Mouse (Mus musculus) limb, embryonic 14.5 days (tissue): ENCODE data around the gene Srf. TPM values are rescaled to one million over a fixed set of nuclear protein-coding genes. Genes with fewer than 3 reads are reported as not detected.

ENCODE experiments used
- ATAC-seq: fragments of 200-750 bp; cut with Nextera tagmentation; 2 replicates; pipeline ENCODE4 v1.8.0; 2017; ENCODE audit warnings: low read depth, moderate number of reproducible peaks, moderate TSS enrichment; ENCODE audit not compliant: low FRiP score
- DNase-seq: peaks from one replicate; pipeline ENCODE4 v3.0.0-alpha.2; 2015; ENCODE audit warnings: low spot score
- H3K27ac ChIP-seq: fragments of 300-500 bp; sonication (generic); replicated peaks from 2 replicates; pipeline ENCODE4 v1.5.1; 2014; ENCODE audit warnings: low read depth, mild to moderate bottlenecking, low read length, moderate library complexity, mixed read lengths
- H3K27me3 ChIP-seq: fragments of 300-500 bp; sonication (generic); 2 replicates; pipeline ENCODE4 v1.6.1; 2014; ENCODE audit warnings: low read length, mixed read lengths; ENCODE audit not compliant: control insufficient read depth, insufficient read depth
- H3K36me3 ChIP-seq: fragments of 300-500 bp; sonication (generic); 2 replicates; pipeline ENCODE4 v1.6.1; 2014; ENCODE audit warnings: mild to moderate bottlenecking, low read length, moderate library complexity, mixed read lengths; ENCODE audit not compliant: control insufficient read depth, insufficient read depth
- H3K4me1 ChIP-seq: fragments of 300-500 bp; sonication (generic); 2 replicates; pipeline ENCODE4 v1.6.1; 2014; ENCODE audit warnings: antibody characterized with exemption, low read length, mixed read lengths; ENCODE audit not compliant: control insufficient read depth, insufficient read depth
- H3K4me2 ChIP-seq: fragments of 300-500 bp; sonication (generic); replicated peaks from 2 replicates; pipeline ENCODE4 v1.6.1; 2014; ENCODE audit warnings: low read depth, mild to moderate bottlenecking, low read length, moderate library complexity; ENCODE audit not compliant: severe bottlenecking
- H3K4me3 ChIP-seq: fragments of 300-500 bp; sonication (generic); replicated peaks from 2 replicates; pipeline ENCODE4 v1.5.1; 2014; ENCODE audit warnings: low read length
- H3K9ac ChIP-seq: fragments of 300-500 bp; sonication (generic); 2 replicates; pipeline ENCODE4 v1.6.1; 2014; ENCODE audit warnings: mild to moderate bottlenecking, low read depth, low read length, moderate library complexity; ENCODE audit not compliant: severe bottlenecking
- H3K9me3 ChIP-seq: fragments of 300-500 bp; sonication (generic); 2 replicates; pipeline ENCODE4 v1.6.1; 2016; ENCODE audit warnings: low read length; ENCODE audit not compliant: control insufficient read depth
- POLR2A ChIP-seq: fragments of 200-500 bp; IDR thresholded peaks from 2 replicates; pipeline ENCODE4 v1.8.0; 2012; ENCODE audit warnings: inconsistent platforms, mild to moderate bottlenecking, moderate library complexity, borderline replicate concordance; ENCODE audit not compliant: insufficient read depth, insufficient read length; ENCODE audit errors: extremely low read depth
- WGBS: fragments of 180-500 bp; shearing (Covaris S2); extraction: QIAGEN DNeasy Blood & Tissue Kit; methylation state at CpG from one replicate; pipeline ENCODE4 v1.1.7; 2014; 5-methylcytosine and 5-hydroxymethylcytosine counted together
- microRNA-seq: library from miRNA; unstranded; fragments of <30 nt; microRNA quantifications from one replicate; pipeline ENCODE4, GENCODE M21; 2016
- polyA plus RNA-seq, 2 experiments: library from polyadenylated mRNA; depleted of rRNA in 1 of 2; stranded (reverse) in 1 of 2; unstranded in 1 of 2; fragments of >200 nt; fragmentation: Nextera tagmentation in 1 of 2; extraction: Ambion mirVana in 1 of 2; gene quantifications; 2 replicates each; pipeline versions ENCODE4 v1.2.1 to v1.2.3; 2012 to 2014

Srf gene
- polyA plus RNA-seq, 2 experiments, result 10.2 to 87.2 TPM

DNA sequence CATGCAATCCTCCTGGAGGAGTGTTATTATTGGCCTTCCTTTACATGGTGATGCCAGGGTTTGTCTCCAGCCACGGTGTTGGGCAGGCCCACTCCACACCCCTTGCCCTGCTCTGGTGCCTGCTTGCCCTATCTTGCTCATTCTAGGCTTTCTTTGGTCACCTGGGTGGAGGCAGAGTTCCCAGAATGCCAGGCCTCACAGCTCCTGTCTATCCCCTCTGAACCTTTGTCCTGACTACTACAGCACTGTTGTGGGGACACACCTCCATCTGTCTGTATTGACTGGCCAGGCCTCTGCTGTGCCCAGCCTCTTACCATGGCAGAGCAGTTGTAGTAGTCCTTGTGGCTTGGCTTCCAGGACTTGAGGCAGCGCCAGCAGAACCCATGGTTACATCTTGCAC lies 53.2 kb downstream of the Srf start:
- H3K9me3 ChIP-seq, result no peaks in the 10 kb centered on the region
- ATAC-seq (no peak), DNase-seq (no peak)
- H3K4me1 ChIP-seq, result no peaks in the 10 kb centered on the region
- H3K36me3 ChIP-seq, result peaks cover 3% of the 10 kb centered on the region; the same call in 1 of the 2 replicates
- H3K9ac ChIP-seq, result no peak overlapping the region
- H3K27ac ChIP-seq, result no peak overlapping the region
- 100% methylated on average over 2 of the region's 2 CpGs for WGBS
- no peaks in the 10 kb centered on the region for H3K27me3 ChIP-seq
- TF ChIP-seq POLR2A, result no peak
- no peak overlapping the region for H3K4me2 ChIP-seq
- H3K4me3 ChIP-seq, result no peak overlapping the region

Small RNA genes lying within 50 kb of the gene (microRNA-seq; reads per million reads assigned to microRNA genes)
- gene Mir6976, result not detected

Other genes with a start within 250 kb of the Srf start
- 15.5 and 20.9 TPM in 2 replicates for gene Abcc10, start 227.8 kb downstream of the Srf start, polyA plus RNA-seq (2012; rRNA removed)
- gene Abcc10, start 227.8 kb downstream of the Srf start, polyA plus RNA-seq (2014; fragmentation: Nextera tagmentation; extraction: Ambion mirVana), result 5.8 and 7.3 TPM in 2 replicates
- gene Zfp318, start 172.4 kb downstream of the Srf start, polyA plus RNA-seq (2012; rRNA removed), result 23.0 and 23.7 TPM in 2 replicates
- gene Zfp318, start 172.4 kb downstream of the Srf start, polyA plus RNA-seq (2014; fragmentation: Nextera tagmentation; extraction: Ambion mirVana), result 18.4 and 22.7 TPM in 2 replicates
- gene Crip3, start 127.2 kb downstream of the Srf start, polyA plus RNA-seq (2012; rRNA removed), result 4.5 and 6.8 TPM in 2 replicates
- 1.4 and 3.1 TPM in 2 replicates for gene Crip3, start 127.2 kb downstream of the Srf start, polyA plus RNA-seq (2014; fragmentation: Nextera tagmentation; extraction: Ambion mirVana)
- not detected in 2 replicates for gene Slc22a7, start 117.7 kb downstream of the Srf start, polyA plus RNA-seq (2012; rRNA removed)
- gene Slc22a7, start 117.7 kb downstream of the Srf start, polyA plus RNA-seq (2014; fragmentation: Nextera tagmentation; extraction: Ambion mirVana), result not detected in 2 replicates
- 0.31 and 0.49 TPM in 2 replicates for gene Ttbk1, start 68.5 kb downstream of the Srf start, polyA plus RNA-seq (2012; rRNA removed)
- gene Ttbk1, start 68.5 kb downstream of the Srf start, polyA plus RNA-seq (2014; fragmentation: Nextera tagmentation; extraction: Ambion mirVana), result 0.06 and 0.12 TPM in 2 replicates
- gene Dnph1, start 59.5 kb downstream of the Srf start, polyA plus RNA-seq (2012; rRNA removed), result 23.8 and 30.0 TPM in 2 replicates
- 34.5 and 37.6 TPM in 2 replicates for gene Dnph1, start 59.5 kb downstream of the Srf start, polyA plus RNA-seq (2014; fragmentation: Nextera tagmentation; extraction: Ambion mirVana)
- gene Cul9, start 9.8 kb downstream of the Srf start, polyA plus RNA-seq (2012; rRNA removed), result 21.1 and 25.3 TPM in 2 replicates
- 6.9 and 8.2 TPM in 2 replicates for gene Cul9, start 9.8 kb downstream of the Srf start, polyA plus RNA-seq (2014; fragmentation: Nextera tagmentation; extraction: Ambion mirVana)
- 89.4 and 116 TPM in 2 replicates for gene Ptk7, start 73.3 kb upstream of the Srf start, polyA plus RNA-seq (2012; rRNA removed)
- 73.8 and 84.6 TPM in 2 replicates for gene Ptk7, start 73.3 kb upstream of the Srf start, polyA plus RNA-seq (2014; fragmentation: Nextera tagmentation; extraction: Ambion mirVana)
- 19.5 and 20.4 TPM in 2 replicates for gene Klc4, start 89.8 kb upstream of the Srf start, polyA plus RNA-seq (2012; rRNA removed)
- gene Klc4, start 89.8 kb upstream of the Srf start, polyA plus RNA-seq (2014; fragmentation: Nextera tagmentation; extraction: Ambion mirVana), result 19.3 and 21.5 TPM in 2 replicates
- 68.0 and 91.1 TPM in 2 replicates for gene Mrpl2, start 90.1 kb upstream of the Srf start, polyA plus RNA-seq (2012; rRNA removed)
- gene Mrpl2, start 90.1 kb upstream of the Srf start, polyA plus RNA-seq (2014; fragmentation: Nextera tagmentation; extraction: Ambion mirVana), result 103 and 113 TPM in 2 replicates
- 135 and 149 TPM in 2 replicates for gene Cul7, start 94.2 kb upstream of the Srf start, polyA plus RNA-seq (2012; rRNA removed)
- gene Cul7, start 94.2 kb upstream of the Srf start, polyA plus RNA-seq (2014; fragmentation: Nextera tagmentation; extraction: Ambion mirVana), result 52.6 and 58.2 TPM in 2 replicates
- 47.2 and 48.5 TPM in 2 replicates for gene Rrp36, start 118.2 kb upstream of the Srf start, polyA plus RNA-seq (2012; rRNA removed)
- gene Rrp36, start 118.2 kb upstream of the Srf start, polyA plus RNA-seq (2014; fragmentation: Nextera tagmentation; extraction: Ambion mirVana), result 36.8 and 52.4 TPM in 2 replicates
- 75.2 and 97.9 TPM in 2 replicates for gene Mea1, start 122.6 kb upstream of the Srf start, polyA plus RNA-seq (2012; rRNA removed)
- gene Mea1, start 122.6 kb upstream of the Srf start, polyA plus RNA-seq (2014; fragmentation: Nextera tagmentation; extraction: Ambion mirVana), result 155 and 156 TPM in 2 replicates
- gene Klhdc3, start 124.7 kb upstream of the Srf start, polyA plus RNA-seq (2012; rRNA removed), result 137 and 172 TPM in 2 replicates
- gene Klhdc3, start 124.7 kb upstream of the Srf start, polyA plus RNA-seq (2014; fragmentation: Nextera tagmentation; extraction: Ambion mirVana), result 122 and 128 TPM in 2 replicates
- 115 and 119 TPM in 2 replicates for gene Ppp2r5d, start 148.9 kb upstream of the Srf start, polyA plus RNA-seq (2012; rRNA removed)
- gene Ppp2r5d, start 148.9 kb upstream of the Srf start, polyA plus RNA-seq (2014; fragmentation: Nextera tagmentation; extraction: Ambion mirVana), result 83.2 and 88.7 TPM in 2 replicates
- gene Pex6, start 155.3 kb upstream of the Srf start, polyA plus RNA-seq (2012; rRNA removed), result 56.4 and 77.8 TPM in 2 replicates
- gene Pex6, start 155.3 kb upstream of the Srf start, polyA plus RNA-seq (2014; fragmentation: Nextera tagmentation; extraction: Ambion mirVana), result 24.2 and 32.2 TPM in 2 replicates
- gene Gnmt, start 173.0 kb upstream of the Srf start, polyA plus RNA-seq (2012; rRNA removed), result 0.77 and 1.1 TPM in 2 replicates
- 0.46 and 0.78 TPM in 2 replicates for gene Gnmt, start 173.0 kb upstream of the Srf start, polyA plus RNA-seq (2014; fragmentation: Nextera tagmentation; extraction: Ambion mirVana)
- 67.3 and 68.2 TPM in 2 replicates for gene Cnpy3, start 196.0 kb upstream of the Srf start, polyA plus RNA-seq (2012; rRNA removed)
- 64.0 and 69.3 TPM in 2 replicates for gene Cnpy3, start 196.0 kb upstream of the Srf start, polyA plus RNA-seq (2014; fragmentation: Nextera tagmentation; extraction: Ambion mirVana)
- 0.20 and 0.30 TPM in 2 replicates for gene Ptcra, start 207.5 kb upstream of the Srf start, polyA plus RNA-seq (2012; rRNA removed)
- 0.19 and 0.57 TPM in 2 replicates for gene Ptcra, start 207.5 kb upstream of the Srf start, polyA plus RNA-seq (2014; fragmentation: Nextera tagmentation; extraction: Ambion mirVana)
- 85.4 and 110 TPM in 2 replicates for gene 2310039H08Rik, start 216.5 kb upstream of the Srf start, polyA plus RNA-seq (2012; rRNA removed)
- gene 2310039H08Rik, start 216.5 kb upstream of the Srf start, polyA plus RNA-seq (2014; fragmentation: Nextera tagmentation; extraction: Ambion mirVana), result 82.7 and 106 TPM in 2 replicates
- 69.8 and 101 TPM in 2 replicates for gene Rpl7l1, start 226.5 kb upstream of the Srf start, polyA plus RNA-seq (2012; rRNA removed)
- 126 and 131 TPM in 2 replicates for gene Rpl7l1, start 226.5 kb upstream of the Srf start, polyA plus RNA-seq (2014; fragmentation: Nextera tagmentation; extraction: Ambion mirVana)